Mouse (Mus musculus) forebrain, embryonic 14.5 days (tissue): ENCODE measurements around the gene Defb36. TPM values are rescaled to one million over a fixed set of nuclear protein-coding genes. Genes with fewer than 3 reads are reported as not detected.
A peak's percentile ranks its signal among the peaks of the same experiment; 100 is the strongest.

Experiments
- ATAC-seq: fragments of 200-750 bp; cut with Nextera tagmentation; 2 replicates; pipeline ENCODE4 v1.8.0; 2017; ENCODE audit warnings: mild to moderate bottlenecking, moderate library complexity
- DNase-seq: peaks from one replicate; pipeline ENCODE4 v3.0.0-alpha.2; 2015; ENCODE audit warnings: low spot score
- H3K27ac ChIP-seq: fragments of 300-500 bp; sonication (generic); 2 replicates; pipeline ENCODE4 v1.5.1; 2014; ENCODE audit warnings: low read depth, mild to moderate bottlenecking, control low read depth, low read length, moderate library complexity
- H3K27me3 ChIP-seq: fragments of 300-500 bp; sonication (generic); replicated peaks from 2 replicates; pipeline ENCODE4 v1.6.1; 2014; ENCODE audit warnings: low read length, control low read depth, mixed read lengths; ENCODE audit not compliant: control insufficient read depth, insufficient read depth
- H3K36me3 ChIP-seq: fragments of 300-500 bp; sonication (generic); 2 replicates; pipeline ENCODE4 v1.6.1; 2014; ENCODE audit warnings: low read length, control low read depth; ENCODE audit not compliant: control insufficient read depth, insufficient read depth
- H3K4me1 ChIP-seq: fragments of 300-500 bp; sonication (generic); 2 replicates; pipeline ENCODE4 v1.6.1; 2014; ENCODE audit warnings: antibody characterized with exemption, low read length, control low read depth; ENCODE audit not compliant: control insufficient read depth, insufficient read depth
- H3K4me2 ChIP-seq: fragments of 300-500 bp; sonication (generic); 2 replicates; pipeline ENCODE4 v1.6.1; 2014; ENCODE audit warnings: mild to moderate bottlenecking, control low read depth, low read length
- H3K4me3 ChIP-seq: fragments of 300-500 bp; sonication (generic); 2 replicates; pipeline ENCODE4 v1.5.1; 2014; ENCODE audit warnings: low read depth, low read length, control low read depth
- H3K9ac ChIP-seq: fragments of 300-500 bp; sonication (generic); 2 replicates; pipeline ENCODE4 v1.6.1; 2014; ENCODE audit warnings: mild to moderate bottlenecking, low read length, control low read depth, moderate library complexity
- H3K9me3 ChIP-seq: fragments of 300-500 bp; sonication (generic); replicated peaks from 2 replicates; pipeline ENCODE4 v1.6.1; 2016; ENCODE audit warnings: low read length, control low read depth, mixed read lengths; ENCODE audit not compliant: control insufficient read depth
- WGBS: fragments of 180-500 bp; shearing (Covaris S2); extraction: QIAGEN DNeasy Blood & Tissue Kit; methylation state at CpG from one replicate; pipeline ENCODE4 v1.1.7; 2014; 5-methylcytosine and 5-hydroxymethylcytosine counted together
- polyA plus RNA-seq: library from polyadenylated mRNA; unstranded; fragments of >200 nt; fragmentation: Nextera tagmentation; extraction: Ambion mirVana; gene quantifications from 2 replicates; pipeline ENCODE4 v1.2.1, GENCODE M21; 2014

The Defb36 gene
- polyA plus RNA-seq, 1 experiment from 2014 or later: not detected

DNA sequence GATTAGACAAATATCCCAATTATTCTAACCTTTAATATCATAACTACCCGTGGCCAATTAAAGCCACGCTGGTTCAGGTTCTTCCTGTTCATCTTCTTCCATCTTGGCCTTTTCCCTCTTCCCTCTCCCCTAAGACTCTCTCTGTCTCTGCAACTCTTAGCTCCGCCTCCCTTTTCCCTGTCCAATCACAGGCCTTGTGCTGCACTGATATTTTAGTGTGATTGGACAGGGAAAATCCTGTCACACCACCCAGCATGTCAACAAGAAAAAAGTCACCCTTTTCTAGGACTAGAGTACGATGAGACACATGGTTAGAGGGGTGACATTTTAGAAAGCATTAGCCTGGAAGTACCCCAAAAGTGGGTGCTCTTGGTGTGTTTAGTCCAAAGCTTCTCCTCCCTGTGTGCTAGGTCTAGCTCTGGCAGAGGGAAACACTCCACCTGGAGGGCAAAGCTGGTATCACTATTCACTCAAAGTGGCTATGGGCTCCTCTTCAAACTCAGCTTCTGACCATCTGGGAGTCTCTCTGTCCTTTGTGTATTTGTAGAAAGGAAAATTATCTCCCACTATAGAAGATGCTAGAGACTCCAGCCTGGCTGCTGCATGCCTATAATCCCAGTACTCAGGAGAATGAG lies 17.1 kb upstream of the Defb36 start:
- Histone ChIP-seq H3K4me3 (no peak overlapping the region), H3K4me2 (no peak overlapping the region), H3K9me3 (no peaks in the 10 kb centered on the region), H3K9ac (no peak overlapping the region), H3K27me3 (no peaks in the 10 kb centered on the region), H3K4me1 (no peaks in the 10 kb centered on the region), H3K27ac (no peak overlapping the region), H3K36me3 (no peaks in the 10 kb centered on the region)
- WGBS: 80% methylated on average over 4 of the region's 4 CpGs
- ATAC-seq: no peak
- no peak for DNase-seq

- no peak overlapping the region for H3K4me3 ChIP-seq
- no peak overlapping the region for H3K4me2 ChIP-seq
- no peaks in the 10 kb centered on the region for H3K36me3 ChIP-seq
- H3K4me1 ChIP-seq: no peaks in the 10 kb centered on the region
- no peak overlapping the region for H3K27ac ChIP-seq
- H3K9ac ChIP-seq: no peak overlapping the region
- DNase-seq (no peak), ATAC-seq (no peak)
- no peaks in the 10 kb centered on the region for H3K27me3 ChIP-seq
- no peaks in the 10 kb centered on the region for H3K9me3 ChIP-seq
- WGBS: 23% methylated on average over 2 of the region's 2 CpGs
Observed at GRCm38 (mm10) chr2:152588450-152588849, 15.7 kb upstream of the Defb36 start.

GRCm38 (mm10) chr2:152589021-152589420 lies 15.1 kb upstream of the Defb36 start:
- Histone ChIP-seq H3K9ac (no peak overlapping the region), H3K4me3 (no peak overlapping the region), H3K9me3 (no peaks in the 10 kb centered on the region), H3K4me2 (no peak overlapping the region), H3K36me3 (no peaks in the 10 kb centered on the region), H3K4me1 (no peaks in the 10 kb centered on the region), H3K27ac (no peak overlapping the region), H3K27me3 (no peaks in the 10 kb centered on the region)
- ATAC-seq (no peak), DNase-seq (no peak)
- 27% methylated on average over 6 of the region's 6 CpGs for WGBS

DNA sequence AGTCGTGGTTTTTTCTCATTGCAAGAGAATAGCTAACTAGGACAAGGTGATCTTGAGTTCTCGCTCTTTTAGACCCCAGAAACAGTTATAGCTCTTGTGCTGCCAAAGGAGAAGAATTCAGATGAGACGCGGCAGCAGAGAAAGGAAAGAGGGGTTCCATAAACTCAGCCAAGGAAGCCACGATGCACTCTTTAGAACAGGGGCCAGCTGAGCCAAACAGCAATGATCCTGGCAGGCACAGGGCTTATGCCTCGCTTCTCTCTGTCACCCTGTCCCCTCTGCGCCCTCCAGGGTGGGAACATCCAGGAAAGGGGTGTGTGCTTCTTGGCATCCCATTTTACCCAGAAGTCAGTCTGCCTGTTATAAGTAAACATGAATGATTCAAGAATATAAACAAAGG lies 4.8 kb upstream of the Defb36 start, which contains the start of gene Defb45:
TSS of gene Defb45 (minus strand) at position 101 of the 400 bp plus-strand sequence.
- no peak within 1 kb of the TSS for H3K27ac ChIP-seq
- ATAC-seq (no peak), DNase-seq (no peak)
- no peaks in the 10 kb centered on the region for H3K4me1 ChIP-seq
- no peak within 1 kb of the TSS for H3K4me2 ChIP-seq
- H3K27me3 ChIP-seq: no peaks in the 10 kb centered on the region
- H3K4me3 ChIP-seq: no peak within 1 kb of the TSS
- no peaks in the 10 kb centered on the region for H3K36me3 ChIP-seq
- H3K9ac ChIP-seq: no peak within 1 kb of the TSS
- WGBS: 70% methylated on average over 7 of the region's 7 CpGs
- H3K9me3 ChIP-seq: no peaks in the 10 kb centered on the region

DNA sequence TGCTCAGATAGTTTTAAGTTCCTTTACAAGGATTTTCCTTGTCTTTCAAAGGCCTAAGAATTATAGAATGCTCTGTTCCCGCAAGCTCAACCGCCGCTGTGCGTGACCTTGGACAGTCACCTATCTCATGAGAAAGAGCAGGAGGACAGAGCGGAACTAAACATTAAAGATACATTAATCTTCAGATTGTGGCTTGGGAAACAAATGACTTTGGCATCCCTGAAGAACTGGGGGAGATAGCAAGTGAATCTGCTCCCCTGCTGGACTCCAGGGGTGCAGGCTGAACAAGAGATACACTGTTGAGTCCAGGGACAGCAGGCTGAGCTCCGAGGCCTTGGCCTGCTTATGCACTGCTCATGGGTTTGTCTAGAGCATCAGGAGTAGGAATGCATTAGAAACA lies 4.1 kb upstream of the Defb36 start:
- no peak for ATAC-seq
- WGBS: 90% methylated on average over 6 of the region's 6 CpGs

DNA sequence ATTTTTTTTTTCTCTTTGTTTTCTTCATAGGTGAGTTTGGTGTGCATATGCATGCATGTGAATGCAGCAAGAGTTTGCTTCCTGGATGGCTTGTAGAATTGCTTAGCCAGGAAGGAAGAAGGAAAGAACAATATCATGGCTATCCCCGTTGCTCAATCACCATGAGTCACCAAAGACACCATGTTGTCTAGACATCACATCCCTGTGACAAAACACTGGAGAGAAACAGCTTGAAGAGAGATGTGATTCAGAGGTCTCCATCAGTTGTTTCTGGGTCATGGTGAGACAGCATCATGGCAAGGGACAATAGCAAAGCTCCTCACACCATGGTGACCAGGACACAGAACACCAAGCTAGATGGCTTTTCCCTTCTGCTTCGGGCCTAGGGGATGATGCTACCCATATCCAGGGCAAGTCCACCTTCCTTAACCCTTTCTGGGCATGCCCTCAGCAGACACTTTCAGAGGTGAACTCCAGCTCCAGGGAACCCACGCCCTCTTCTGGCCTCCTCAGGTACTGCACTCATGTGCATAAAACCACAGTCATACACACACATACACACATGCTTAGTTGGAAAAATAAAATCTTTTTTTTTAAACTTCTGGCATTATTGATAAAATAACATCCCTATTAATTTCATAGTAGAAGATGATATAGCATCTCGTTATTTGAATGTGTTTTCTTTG lies 2.7 kb upstream of the Defb36 start:
- H3K9me3 ChIP-seq: no peaks in the 10 kb centered on the region
- WGBS: 74% methylated on average over 4 of the region's 4 CpGs
- no peaks in the 10 kb centered on the region for H3K4me1 ChIP-seq
- no peak overlapping the region for H3K4me2 ChIP-seq
- H3K4me3 ChIP-seq: no peak overlapping the region
- DNase-seq (no peak), ATAC-seq (no peak)
- H3K9ac ChIP-seq: no peak overlapping the region
- no peaks in the 10 kb centered on the region for H3K36me3 ChIP-seq
- H3K27ac ChIP-seq: no peak overlapping the region
- no peaks in the 10 kb centered on the region for H3K27me3 ChIP-seq

More for the DNA sequence above, 4.1 kb upstream of the Defb36 start:
- H3K27ac ChIP-seq: no peak overlapping the region
- H3K4me3 ChIP-seq: no peak overlapping the region
- H3K36me3 ChIP-seq: no peaks in the 10 kb centered on the region
- no peak for DNase-seq
- H3K9ac ChIP-seq: no peak overlapping the region
- H3K4me1 ChIP-seq: no peaks in the 10 kb centered on the region
- no peaks in the 10 kb centered on the region for H3K9me3 ChIP-seq
- H3K4me2 ChIP-seq: no peak overlapping the region
- no peaks in the 10 kb centered on the region for H3K27me3 ChIP-seq

- no peak overlapping the region for H3K4me3 ChIP-seq
- H3K9me3 ChIP-seq: no peaks in the 10 kb centered on the region
- no peaks in the 10 kb centered on the region for H3K36me3 ChIP-seq
- ATAC-seq: no peak
- DNase-seq: no peak
- H3K4me2 ChIP-seq: no peak overlapping the region
- H3K4me1 ChIP-seq: no peaks in the 10 kb centered on the region
- no peak overlapping the region for H3K27ac ChIP-seq
- no peaks in the 10 kb centered on the region for H3K27me3 ChIP-seq
- 86% methylated on average over 6 of the region's 6 CpGs for WGBS
- no peak overlapping the region for H3K9ac ChIP-seq
Observed at GRCm38 (mm10) chr2:152607746-152608145, 3.6 kb downstream of the Defb36 start.

DNA sequence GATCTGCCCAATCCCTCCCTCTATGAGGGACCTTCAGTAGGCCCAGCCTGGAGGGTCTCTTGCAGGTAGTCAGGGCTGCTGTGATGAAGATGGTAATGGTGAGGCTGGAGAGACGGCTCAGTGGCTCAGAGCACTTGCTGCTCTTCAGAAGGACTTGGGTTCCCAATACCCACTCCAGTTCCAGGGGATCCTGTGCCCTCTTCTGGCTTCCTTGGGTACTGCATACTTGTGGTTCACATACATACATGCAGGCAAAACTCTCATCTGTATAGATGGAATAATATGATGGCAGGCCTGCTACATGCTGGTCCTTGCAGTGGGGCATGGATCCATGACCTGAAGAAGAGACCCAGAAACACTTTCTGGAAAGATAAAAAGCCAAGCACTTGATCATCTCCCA lies 4.6 kb downstream of the Defb36 start:
- no peaks in the 10 kb centered on the region for H3K4me1 ChIP-seq
- no peak for DNase-seq
- no peaks in the 10 kb centered on the region for H3K27me3 ChIP-seq
- no peaks in the 10 kb centered on the region for H3K36me3 ChIP-seq
- H3K9ac ChIP-seq: no peak overlapping the region
- no peaks in the 10 kb centered on the region for H3K9me3 ChIP-seq
- no peak overlapping the region for H3K27ac ChIP-seq
- H3K4me3 ChIP-seq: no peak overlapping the region
- ATAC-seq: no peak
- no peak overlapping the region for H3K4me2 ChIP-seq
- WGBS: 89% methylated on average over 1 of the region's 1 CpGs

DNA sequence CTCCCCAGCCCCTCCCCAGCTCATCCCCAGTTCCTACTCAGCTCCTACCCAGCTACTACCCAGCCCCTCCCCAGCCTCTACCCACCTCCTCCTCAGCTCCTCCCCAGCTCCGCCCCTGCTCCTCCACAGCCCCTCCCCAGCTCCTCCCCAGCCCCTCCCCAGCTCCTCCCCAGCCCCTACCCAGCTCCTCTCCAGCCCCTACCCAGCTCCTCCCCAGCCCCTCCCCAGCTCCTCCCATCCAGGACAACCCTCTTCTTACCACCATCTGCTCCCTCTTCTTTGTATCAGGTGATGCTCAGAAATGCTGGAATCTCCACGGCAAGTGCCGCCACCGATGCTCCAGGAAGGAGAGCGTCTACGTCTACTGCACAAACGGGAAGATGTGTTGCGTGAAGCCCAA lies 8.1 kb downstream of the Defb36 start:
- ATAC-seq (peak; percentile 54), DNase-seq (peak; percentile 22)
- H3K27me3 ChIP-seq: no peaks in the 10 kb centered on the region
- 33% methylated on average over 8 of the region's 8 CpGs for WGBS
- no peak overlapping the region for H3K27ac ChIP-seq
- H3K4me3 ChIP-seq: no peak overlapping the region
- H3K36me3 ChIP-seq: no peaks in the 10 kb centered on the region
- no peaks in the 10 kb centered on the region for H3K9me3 ChIP-seq
- H3K4me1 ChIP-seq: no peaks in the 10 kb centered on the region
- no peak overlapping the region for H3K9ac ChIP-seq
- no peak overlapping the region for H3K4me2 ChIP-seq
